Mouse (Mus musculus) cerebellum, adult 11-12 months (tissue): ENCODE data around the gene Olfr262.
"Not testable (repeated sequence)": the region's sequence is repeated elsewhere in the genome, so short reads cannot be mapped to it uniquely, and the experiment has no call there.

ENCODE experiments used
- DNase-seq: peaks from one replicate; pipeline ENCODE4 v3.0.0; 2022

The Olfr262 gene

DNA sequence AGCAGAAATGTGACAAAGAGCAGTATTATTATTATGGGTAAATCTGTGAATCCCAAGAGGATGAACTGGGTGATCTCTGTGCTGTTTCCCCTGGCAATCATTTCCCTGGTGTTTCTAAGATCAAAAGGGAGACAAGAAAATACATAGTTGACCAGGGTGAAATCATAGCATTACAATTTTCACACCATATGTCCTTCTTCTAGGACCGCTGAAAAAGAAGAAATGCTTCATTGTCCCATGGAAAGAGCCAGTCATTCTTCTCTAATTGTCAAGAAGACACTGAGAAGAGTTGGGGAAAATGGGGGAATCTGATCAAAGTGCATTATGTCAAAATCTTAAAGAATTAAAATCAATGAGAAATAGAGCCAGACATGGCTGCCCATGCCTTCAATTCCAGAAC lies at the start of gene Olfr262:
Gene Olfr262, minus strand, starts transcription at position 101 of the 400 bp plus-strand sequence.
- no peak for DNase-seq

DNA sequence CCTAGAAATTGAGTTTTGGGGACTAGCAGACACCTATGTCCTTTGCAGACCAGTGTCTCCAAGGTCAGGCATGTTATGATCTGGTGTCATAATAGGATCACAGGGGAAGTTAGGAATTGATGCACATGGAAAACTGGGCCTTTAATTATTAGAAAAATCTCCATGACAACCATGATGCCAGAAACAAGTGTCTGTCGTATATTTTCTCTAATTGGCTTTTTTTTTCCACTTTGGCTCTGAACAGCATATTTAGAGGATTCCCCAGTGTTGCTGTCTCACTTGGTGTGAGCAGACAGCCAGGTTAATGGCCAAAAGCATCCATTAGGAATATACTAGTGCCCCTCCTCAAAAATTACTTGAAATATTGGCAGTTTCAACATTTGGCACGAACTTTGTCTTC lies 38.1 kb upstream of the Olfr262 start, which contains the start of gene Olfr1434:
Gene Olfr1434, plus strand, starts transcription at position 301 of the 400 bp plus-strand sequence.
- DNase-seq, result no peak

DNA sequence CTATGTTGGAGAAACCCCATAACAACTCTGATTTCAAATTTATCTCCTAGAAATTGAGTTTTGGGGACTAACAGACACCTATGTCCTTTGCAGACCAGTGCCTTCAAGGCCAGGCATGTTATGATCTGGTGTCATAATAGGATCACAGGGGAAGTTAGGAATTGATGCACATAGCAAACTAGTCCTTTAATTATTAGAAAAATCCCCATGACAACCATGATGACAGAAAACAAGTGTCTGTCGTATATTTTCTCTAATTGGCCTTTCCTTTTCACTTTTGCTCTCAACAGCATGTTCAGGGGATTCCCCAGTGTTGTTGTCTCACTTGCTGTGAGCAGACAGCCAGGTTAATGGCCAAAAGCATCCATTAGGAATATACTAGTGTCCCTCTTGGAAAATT lies 19.3 kb upstream of the Olfr262 start, which contains the start of gene Olfr235:
Gene Olfr235, plus strand, starts transcription at position 301 of the 400 bp plus-strand sequence.
- DNase-seq, result no peak

DNA sequence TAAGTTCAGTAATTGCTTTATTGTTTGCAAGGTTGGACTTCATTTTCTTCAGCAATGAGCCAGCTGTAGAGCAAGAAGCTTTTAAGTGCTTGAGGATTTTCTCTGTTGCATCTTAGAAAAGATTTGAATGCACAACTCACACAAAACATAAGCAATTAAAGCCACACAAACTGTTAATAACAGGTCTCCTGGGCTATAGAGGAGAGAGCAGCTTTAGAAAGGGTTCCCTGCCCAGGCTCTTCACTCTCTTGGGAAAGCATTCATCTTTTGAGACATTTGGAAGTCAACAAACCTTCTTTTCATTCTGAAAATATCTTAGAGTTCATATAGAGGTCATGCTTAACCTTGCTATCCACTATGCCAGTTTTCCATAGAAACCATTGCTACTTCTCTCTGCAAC lies 9.0 kb downstream of the Olfr262 start, which contains the start of gene Olfr1432:
Gene Olfr1432, minus strand, starts transcription at position 101 of the 400 bp plus-strand sequence.
- DNase-seq, result not testable (repeated sequence)

DNA sequence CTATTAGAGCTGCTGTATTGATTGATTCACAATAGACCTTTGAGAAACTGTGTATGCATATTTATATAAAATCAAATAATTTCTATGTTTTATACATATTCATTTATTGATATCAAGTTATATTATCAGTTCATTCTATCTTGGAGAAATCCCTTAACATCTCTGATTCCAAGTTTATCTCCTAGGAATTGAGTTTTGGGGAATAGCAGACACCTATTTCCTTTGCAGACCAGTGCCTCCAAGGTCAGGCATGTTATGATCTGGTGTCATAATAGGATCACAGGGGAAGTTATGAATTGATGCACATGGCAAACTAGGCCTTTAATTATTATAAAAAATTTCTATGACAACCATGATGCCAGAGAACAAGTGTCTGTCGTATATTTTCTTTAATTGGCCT lies 41.1 kb downstream of the Olfr262 start, which contains the start of gene Olfr1431:
Gene Olfr1431, plus strand, starts transcription at position 301 of the 400 bp plus-strand sequence.
- DNase-seq, result no peak

DNA sequence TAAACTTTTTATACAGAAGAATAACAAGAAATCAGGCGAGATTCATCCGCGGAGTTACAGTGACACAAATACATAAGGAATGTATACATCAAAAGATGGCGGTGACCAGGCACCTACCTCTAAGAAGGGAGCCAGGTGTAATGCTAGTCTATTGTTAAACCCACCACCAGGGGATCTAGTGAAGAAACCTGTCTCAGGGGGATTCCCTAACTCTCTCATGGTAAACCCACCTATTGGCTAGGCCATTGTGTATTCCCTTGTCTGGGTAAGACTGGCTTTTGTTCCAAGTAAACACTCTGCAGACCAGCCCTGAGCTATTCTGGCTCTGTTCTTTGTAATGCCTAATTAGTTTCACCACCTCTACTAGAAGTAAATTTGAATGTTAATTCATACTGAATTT lies 42.4 kb downstream of the Olfr262 start:
- DNase-seq, result not testable (repeated sequence)
